23 mouse cellular contexts compared by ENCODE assay signal in the genomic region with DNA sequence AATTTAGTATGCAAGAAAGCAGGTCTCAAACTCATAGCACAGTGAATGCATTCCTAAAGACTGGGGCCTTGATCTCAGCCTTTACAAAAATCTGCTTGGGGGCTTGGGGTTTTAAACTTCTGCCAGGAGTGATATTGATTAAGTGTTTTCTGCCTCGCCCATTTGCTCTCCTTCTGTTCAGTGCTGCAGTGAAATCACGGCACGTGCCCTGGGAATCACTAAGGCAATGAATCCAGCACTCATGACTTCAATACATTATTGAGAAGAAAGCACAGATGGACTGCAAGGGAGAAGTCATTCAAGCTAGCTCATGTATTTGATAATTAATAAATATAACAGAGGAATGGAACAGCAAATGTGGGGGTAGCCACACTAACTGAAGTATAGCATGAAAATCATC. TPM values are rescaled to one million over a fixed set of nuclear protein-coding genes. Genes with fewer than 3 reads are reported as not detected.
"Had no signal": no experiment of that assay in that cellular context is flagged by ENCODE, and none has a peak within 500 bp of the region (broad histone marks: within the 10 kb centered on the region; RNA-seq: fewer than 3 reads in every experiment).

No protein-coding gene starts in this region.

- H3K27ac ChIP-seq: limb, embryonic 13.5 days; liver, embryonic 14.5 days; macrophage; midbrain, embryonic 10.5 days; midbrain, embryonic 13.5 days; neural tube, embryonic 13.5 days had no signal

- DNase-seq: kidney, adult 18-20 months; kidney, adult 9 months; kidney, postnatal 14 days; kidney, postnatal 4 days; left cerebral cortex, postnatal 4 days; liver, postnatal 0 days; lung, embryonic 14.5 days; thymus, adult 18-20 months; thymus, postnatal 36 days had no signal

- ATAC-seq: liver, postnatal 0 days; lung, postnatal 0 days; midbrain, embryonic 13.5 days; midbrain, embryonic 16.5 days had no signal

- H3K4me2 ChIP-seq: limb, embryonic 13.5 days; lung, embryonic 14.5 days; midbrain, embryonic 13.5 days; neural tube, embryonic 13.5 days had no signal

- H3K27me3 ChIP-seq: limb, embryonic 13.5 days; midbrain, embryonic 13.5 days; neural tube, embryonic 13.5 days had no signal

- H3K9ac ChIP-seq: limb, embryonic 13.5 days; liver, embryonic 14.5 days; liver, postnatal 0 days; lung, embryonic 14.5 days; midbrain, embryonic 13.5 days; neural tube, embryonic 13.5 days had no signal

- H3K4me1 ChIP-seq: limb, embryonic 13.5 days; midbrain, embryonic 10.5 days; midbrain, embryonic 13.5 days had no signal

- H3K36me3 ChIP-seq: limb, embryonic 13.5 days; midbrain, embryonic 10.5 days; midbrain, embryonic 13.5 days; neural tube, embryonic 13.5 days had no signal

- H3K4me3 ChIP-seq: limb, embryonic 13.5 days; midbrain, embryonic 10.5 days; midbrain, embryonic 13.5 days; myocyte; neural tube, embryonic 13.5 days had no signal

- H3K9me3 ChIP-seq: limb, embryonic 13.5 days; midbrain, embryonic 10.5 days; midbrain, embryonic 13.5 days; neural tube, embryonic 13.5 days had no signal

RNA-seq across cellular contexts. Expression of a gene that starts 18.3 kb away (rescaled TPM):
- polyA plus RNA-seq: kidney, embryonic 16.5 days; liver, adult 2 months; liver, embryonic 14.5 days; liver, postnatal 0 days; lung, postnatal 0 days; macrophage; midbrain, embryonic 10.5 days; myocyte; small intestine, adult 2 months; spleen, adult 2 months; testis, adult 2 months had no signal
